Mouse (Mus musculus) NIH3T3 (cell line): ENCODE data around the gene Angel2.

Experiments used
- DNase-seq: peaks from one replicate; pipeline ENCODE4 v3.0.0-alpha.2; 2012; ENCODE audit warnings: low read depth

Gene Angel2

DNA sequence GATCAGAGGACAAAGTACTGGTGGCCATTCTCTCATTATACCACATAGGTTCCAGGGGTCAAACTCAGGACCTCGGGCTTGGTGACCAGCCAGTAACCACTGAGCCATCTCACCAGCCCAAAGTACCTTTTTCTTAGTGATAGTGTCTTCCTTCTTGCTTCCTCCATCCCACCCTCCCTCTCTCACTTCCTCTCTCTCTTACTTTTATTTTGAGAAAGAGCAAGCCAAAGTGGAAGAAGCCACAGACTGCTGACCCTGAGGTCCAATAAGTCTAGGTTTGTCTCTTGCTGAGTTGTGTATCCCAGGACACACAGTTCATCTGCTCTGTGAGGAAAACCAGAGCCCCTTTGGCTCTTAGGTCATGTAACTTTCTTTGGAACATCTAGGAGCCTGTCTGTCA is 55.6 kb downstream of the Angel2 start:
- DNase-seq = no peak

DNA sequence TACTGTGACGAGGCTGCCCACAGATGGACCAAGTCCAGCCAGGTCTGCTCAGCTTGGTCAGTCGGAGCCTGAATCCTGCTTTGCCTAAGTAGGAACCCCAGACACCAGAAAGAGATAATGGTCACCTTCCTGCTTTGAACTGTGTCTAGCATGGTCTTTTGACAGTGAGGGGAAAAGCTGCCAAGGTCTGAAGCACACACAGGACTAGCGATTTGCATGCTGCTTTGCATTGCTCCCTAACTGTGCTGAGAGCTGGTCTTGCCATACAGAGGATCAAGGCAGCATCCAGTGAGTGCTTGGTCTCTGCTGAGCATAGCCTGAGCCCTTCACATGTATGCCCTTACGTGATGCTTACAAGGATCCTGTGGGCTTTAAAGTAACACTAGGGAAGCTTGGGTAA is 56.5 kb downstream of the Angel2 start:
- DNase-seq = no peak

DNA sequence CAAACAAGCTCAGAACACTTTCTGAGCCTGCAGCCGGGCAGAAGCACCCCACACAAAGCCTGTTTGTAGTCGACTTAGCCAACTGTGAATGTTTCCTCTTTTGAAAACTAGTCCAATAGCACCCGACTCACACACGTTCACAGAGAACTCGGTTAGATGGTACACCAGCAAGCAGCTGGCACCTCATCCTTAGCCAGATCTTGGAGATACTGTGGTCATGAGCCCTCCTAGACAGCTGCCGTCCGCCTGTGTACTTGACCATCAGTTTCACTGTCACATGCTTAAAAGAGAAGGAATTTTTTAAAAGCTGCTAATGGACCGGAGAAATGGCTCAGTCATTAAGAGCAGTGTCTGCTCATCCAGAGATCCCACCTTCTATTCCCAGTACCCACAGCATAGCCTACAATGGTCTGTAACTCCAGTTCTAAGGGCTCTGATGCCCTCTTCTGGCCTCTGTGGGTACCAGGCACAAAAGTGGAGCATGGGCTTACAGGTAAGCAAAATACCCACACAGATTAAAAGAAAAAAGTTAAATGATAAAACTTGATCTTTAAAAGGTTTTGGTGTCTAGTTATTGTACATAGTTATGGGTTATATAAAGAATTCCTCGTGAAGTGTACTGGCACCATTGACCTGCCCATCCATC is 64.6 kb downstream of the Angel2 start:
- DNase-seq = no peak

DNA sequence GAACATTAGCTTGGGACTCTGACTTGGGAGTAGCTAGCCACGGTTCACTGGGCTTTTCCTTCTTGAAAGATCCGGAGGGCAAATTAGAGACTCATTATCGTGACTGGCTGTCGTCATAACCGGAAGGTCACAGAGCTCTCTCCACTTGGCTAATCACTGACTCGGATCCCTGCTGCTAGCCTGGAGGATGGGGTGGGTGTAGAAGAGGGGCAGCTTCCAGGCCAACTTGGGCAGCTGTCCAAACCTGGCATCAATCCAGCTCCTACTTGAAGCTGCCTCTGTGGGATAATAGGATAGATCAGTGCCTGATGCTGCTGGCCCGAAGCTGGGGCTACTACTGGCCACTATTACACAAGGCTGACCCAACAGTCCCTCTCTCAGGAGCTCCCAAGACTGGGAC is 70.6 kb downstream of the Angel2 start:
- DNase-seq = peak; percentile 57

DNA sequence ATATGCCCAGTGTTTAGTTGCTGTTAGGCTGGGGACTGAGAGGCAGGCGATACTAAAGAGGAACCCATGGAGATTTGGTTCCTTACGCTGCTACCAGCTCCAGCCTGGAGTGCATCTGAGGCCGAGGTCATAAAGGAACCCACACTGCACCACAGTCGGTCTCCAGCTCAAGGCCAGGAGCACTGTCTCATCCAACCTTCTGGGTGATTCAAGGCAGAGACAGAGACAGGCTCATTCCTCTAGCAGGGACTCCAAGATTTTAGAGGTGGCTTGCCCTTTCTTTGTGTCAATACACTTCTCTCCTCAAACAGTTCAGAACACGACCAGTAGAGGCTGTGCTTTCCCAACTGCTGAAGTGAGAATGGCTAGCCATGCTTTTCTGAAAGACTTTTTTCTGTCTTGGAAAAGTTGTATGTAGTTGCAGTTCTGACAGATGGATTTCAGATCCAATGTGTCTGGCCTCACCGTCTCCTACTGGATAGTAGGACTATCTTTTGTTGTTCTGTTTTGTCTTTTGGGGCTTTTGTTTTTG is 71.5 kb downstream of the Angel2 start:
- peak; percentile 37 for DNase-seq
